Mouse (Mus musculus): ENCODE results near the gene 1190002N15Rik.

DNA sequence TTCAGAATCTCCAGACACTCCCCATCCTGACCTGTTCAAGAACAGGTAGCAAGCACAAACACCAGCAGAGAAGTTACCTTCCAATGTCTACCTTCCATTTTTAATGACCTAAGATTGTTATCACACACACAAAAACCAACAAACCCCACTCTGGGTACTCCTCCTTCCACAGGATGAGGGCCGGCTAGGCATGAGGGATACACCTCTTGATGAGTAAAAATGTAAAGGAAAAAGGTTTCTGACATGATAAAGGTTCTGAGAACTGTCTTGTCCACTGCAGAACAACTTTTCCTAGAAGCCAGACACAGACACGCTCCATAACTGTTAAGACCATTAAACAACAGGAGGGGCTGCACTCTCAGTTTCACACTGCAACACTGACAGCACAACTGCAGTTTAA, 3.7 kb downstream of the 1190002N15Rik start:
- no peak for TF ChIP-seq POLR2A (IDR thresholded peaks at IDR 0.05; ENCODE audit: insufficient read depth, low read length)
- TF ChIP-seq CTCF (IDR thresholded peaks at IDR 0.05; ENCODE audit: low read depth, low read length) = no peak
- no peak for TF ChIP-seq EP300 (IDR thresholded peaks at IDR 0.05; ENCODE audit: insufficient read depth, low read depth, low read length)

All from ES-Bruce4 (cell line).